ENCODE assay signal across 24 mouse cellular contexts in the genomic region with DNA sequence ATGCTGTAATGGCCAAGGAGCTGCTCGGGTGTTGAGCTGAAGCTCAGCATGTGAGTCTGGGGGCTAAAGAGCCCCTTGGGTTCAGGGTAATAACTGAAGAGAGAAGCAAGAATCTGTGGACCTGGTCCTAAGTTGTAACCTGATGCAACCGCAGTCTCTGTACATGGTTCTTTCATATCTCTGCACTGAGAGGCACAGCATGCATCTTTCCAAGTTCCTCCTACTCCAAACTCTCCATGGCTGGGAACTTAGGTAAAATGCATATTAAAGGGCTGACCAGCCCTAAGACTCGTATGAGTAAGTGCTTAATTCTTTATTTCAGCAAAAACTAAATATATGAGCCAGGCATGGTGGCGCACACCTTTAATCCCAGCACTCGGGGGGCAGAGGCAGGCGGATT.
"Had no signal": no experiment of that assay in that cellular context is flagged by ENCODE, and none has a peak within 500 bp of the region (broad histone marks: within the 10 kb centered on the region; RNA-seq: fewer than 3 reads in every experiment).

No protein-coding gene starts in this region.

- H3K27me3 ChIP-seq: embryonic facial prominence, embryonic 12.5 days; embryonic facial prominence, embryonic 13.5 days; embryonic facial prominence, embryonic 15.5 days; forebrain, embryonic 12.5 days; forebrain, embryonic 13.5 days; forebrain, embryonic 15.5 days had no signal

- H3K9me3 ChIP-seq: embryonic facial prominence, embryonic 10.5 days; embryonic facial prominence, embryonic 12.5 days; embryonic facial prominence, embryonic 13.5 days; embryonic facial prominence, embryonic 15.5 days; forebrain, embryonic 10.5 days; forebrain, embryonic 12.5 days; forebrain, embryonic 13.5 days; forebrain, embryonic 15.5 days; heart, embryonic 10.5 days had no signal

- H3K27ac ChIP-seq: embryonic facial prominence, embryonic 10.5 days; embryonic facial prominence, embryonic 12.5 days; embryonic facial prominence, embryonic 13.5 days; embryonic facial prominence, embryonic 15.5 days; forebrain, embryonic 10.5 days; forebrain, embryonic 12.5 days; forebrain, embryonic 13.5 days; forebrain, embryonic 15.5 days; gastrocnemius, adult 2 months; heart, adult 2 months; heart, embryonic 10.5 days had no signal

- H3K4me3 ChIP-seq: embryonic facial prominence, embryonic 10.5 days; embryonic facial prominence, embryonic 12.5 days; embryonic facial prominence, embryonic 13.5 days; embryonic facial prominence, embryonic 15.5 days; erythroblast, embryonic 14.5 days; forebrain, embryonic 10.5 days; forebrain, embryonic 12.5 days; forebrain, embryonic 13.5 days; forebrain, embryonic 15.5 days; gastrocnemius, adult 2 months; heart, adult 2 months; heart, embryonic 10.5 days had no signal

- H3K36me3 ChIP-seq: embryonic facial prominence, embryonic 10.5 days; embryonic facial prominence, embryonic 12.5 days; embryonic facial prominence, embryonic 13.5 days; embryonic facial prominence, embryonic 15.5 days; forebrain, embryonic 10.5 days; forebrain, embryonic 12.5 days; forebrain, embryonic 15.5 days; heart, embryonic 10.5 days had no signal

- DNase-seq: cerebellum, adult 9-11 months; cerebellum, postnatal 10 days; cerebellum, postnatal 14 days; cerebellum, postnatal 25 days; cerebellum, postnatal 36 days; embryo, embryonic 11 days; forebrain, postnatal 0 days; gastrocnemius, adult 2 months; gastrocnemius, postnatal 10 days; gastrocnemius, postnatal 14 days; gastrocnemius, postnatal 25 days; gastrocnemius, postnatal 36 days; heart, adult 18-20 months had no signal

- H3K9ac ChIP-seq: embryonic facial prominence, embryonic 12.5 days; embryonic facial prominence, embryonic 13.5 days; embryonic facial prominence, embryonic 15.5 days; forebrain, embryonic 12.5 days; forebrain, embryonic 13.5 days; forebrain, embryonic 15.5 days; forebrain, postnatal 0 days had no signal
